Mouse (Mus musculus) heart, embryonic 11.5 days (tissue): ENCODE data around the gene Klhl33. TPM values are rescaled to one million over a fixed set of nuclear protein-coding genes. Genes with fewer than 3 reads are reported as not detected.
A peak's percentile ranks its signal among the peaks of the same experiment; 100 is the strongest.
"Not testable (repeated sequence)": the region's sequence is repeated elsewhere in the genome, so short reads cannot be mapped to it uniquely, and the experiment has no call there.

Experiments used
- ATAC-seq: fragments of 200-750 bp; cut with Nextera tagmentation; replicated peaks from 2 replicates; pipeline ENCODE4 v1.8.0; 2017; ENCODE audit warnings: moderate library complexity; ENCODE audit not compliant: insufficient number of reproducible peaks, low FRiP score, low TSS enrichment
- H3K27ac ChIP-seq: fragments of 300-500 bp; sonication (generic); 2 replicates; pipeline ENCODE4 v1.5.1; 2014; ENCODE audit warnings: mild to moderate bottlenecking, low read depth, low read length
- H3K27me3 ChIP-seq: fragments of 300-500 bp; sonication (generic); 2 replicates; pipeline ENCODE4 v1.6.1; 2014; ENCODE audit warnings: mild to moderate bottlenecking, low read length, mixed read lengths; ENCODE audit not compliant: control insufficient read depth, insufficient read depth
- H3K36me3 ChIP-seq: fragments of 300-500 bp; sonication (generic); 2 replicates; pipeline ENCODE4 v1.6.1; 2014; ENCODE audit warnings: mild to moderate bottlenecking, low read length, moderate library complexity, mixed read lengths; ENCODE audit not compliant: control insufficient read depth, insufficient read depth
- H3K4me1 ChIP-seq: fragments of 300-500 bp; sonication (generic); 2 replicates; pipeline ENCODE4 v1.6.1; 2014; ENCODE audit warnings: low read length; ENCODE audit not compliant: control insufficient read depth, insufficient read depth
- H3K4me2 ChIP-seq: fragments of 300-500 bp; sonication (generic); 2 replicates; pipeline ENCODE4 v1.6.1; 2014; ENCODE audit warnings: mild to moderate bottlenecking, moderate library complexity
- H3K4me3 ChIP-seq: fragments of 300-500 bp; sonication (generic); 2 replicates; pipeline ENCODE4 v1.5.1; 2014; ENCODE audit warnings: low read depth, low read length
- H3K9ac ChIP-seq: fragments of 300-500 bp; sonication (generic); 2 replicates; pipeline ENCODE4 v1.6.1; 2014; ENCODE audit warnings: mild to moderate bottlenecking, low read depth, low read length, moderate library complexity
- H3K9me3 ChIP-seq: fragments of 300-500 bp; sonication (generic); replicated peaks from 2 replicates; pipeline ENCODE4 v1.6.1; 2016; ENCODE audit warnings: low read length; ENCODE audit not compliant: control insufficient read depth
- WGBS: fragments of 180-500 bp; shearing (Covaris S2); extraction: QIAGEN DNeasy Blood & Tissue Kit; methylation state at CpG from one replicate; pipeline ENCODE4 v1.1.7; 2014; ENCODE audit not compliant: insufficient replicate concordance; 5-methylcytosine and 5-hydroxymethylcytosine counted together
- polyA plus RNA-seq: library from polyadenylated mRNA; unstranded; fragments of >200 nt; fragmentation: Nextera tagmentation; extraction: Ambion mirVana; gene quantifications from 2 replicates; pipeline ENCODE4 v1.2.1, GENCODE M21; 2014

Gene Klhl33
- polyA plus RNA-seq, 1 experiment from 2014 or later: 0.11 TPM

DNA sequence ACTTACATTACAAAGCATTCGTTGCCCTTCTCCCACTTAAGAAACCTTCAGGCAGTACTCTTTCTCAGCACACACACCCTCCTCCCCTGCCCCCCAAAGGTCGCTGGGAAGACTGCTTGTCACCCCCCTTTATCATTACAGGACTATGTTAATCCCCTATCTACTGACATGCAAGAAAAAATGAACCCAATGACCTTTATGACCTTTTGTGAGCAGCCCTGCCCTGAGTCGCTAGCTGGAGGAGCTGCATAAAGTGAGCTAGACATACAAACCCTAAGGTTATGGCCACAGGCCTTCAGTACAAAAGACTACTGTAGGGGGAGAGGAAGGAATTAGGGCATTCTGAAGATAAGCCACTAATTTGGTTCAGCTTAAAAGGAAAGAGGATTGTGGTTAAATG is 14.0 kb upstream of the Klhl33 start:
- WGBS: 51% methylated on average over 3 of the region's 3 CpGs

DNA sequence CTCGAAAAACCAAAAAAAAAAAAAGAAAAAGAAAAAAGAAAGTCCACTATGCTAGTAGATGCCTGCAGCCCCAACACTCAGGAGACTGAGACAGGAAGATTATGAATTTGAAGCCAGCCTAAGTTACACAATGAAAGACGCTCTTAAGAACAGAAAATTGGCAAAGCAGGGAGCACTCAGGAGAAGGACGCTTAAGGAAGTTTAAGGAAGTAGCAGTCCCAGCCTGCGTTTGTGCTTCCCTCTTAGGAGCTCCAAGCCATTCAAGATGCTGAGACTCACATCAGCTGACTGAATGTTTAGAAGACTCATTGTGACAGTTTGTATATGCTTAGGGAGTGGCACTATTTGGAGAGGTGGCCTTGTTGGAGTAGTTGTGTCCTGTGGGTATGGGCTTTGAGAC is 10.8 kb upstream of the Klhl33 start:
- H3K36me3 ChIP-seq: no peaks in the 10 kb centered on the region
- no peaks in the 10 kb centered on the region for H3K9me3 ChIP-seq
- H3K4me2 ChIP-seq: no peak overlapping the region
- WGBS: 69% methylated on average over 4 of the region's 4 CpGs
- H3K27ac ChIP-seq: no peak overlapping the region
- ATAC-seq: no peak
- 0 out of 2 replicates have a peak, but pooled peaks cover 4% of the 10 kb centered on the region for H3K4me1 ChIP-seq
- H3K4me3 ChIP-seq: no peak overlapping the region
- H3K27me3 ChIP-seq: no peaks in the 10 kb centered on the region
- H3K9ac ChIP-seq: no peak overlapping the region

More for the DNA sequence above, 14.0 kb upstream of the Klhl33 start:
- Histone ChIP-seq H3K4me2 (no peak overlapping the region), H3K4me3 (no peak overlapping the region), H3K27ac (no peak overlapping the region), H3K9ac (no peak overlapping the region), H3K27me3 (no peaks in the 10 kb centered on the region), H3K9me3 (no peaks in the 10 kb centered on the region), H3K36me3 (peaks cover 15% of the 10 kb centered on the region), H3K4me1 (no peaks in the 10 kb centered on the region)
- no peak for ATAC-seq

GRCm38 (mm10) chr14:50905327-50905726 is 8.0 kb upstream of the Klhl33 start:
- H3K4me1 ChIP-seq, ATAC-seq, H3K27me3 ChIP-seq, H3K4me2 ChIP-seq, H3K9ac ChIP-seq, H3K9me3 ChIP-seq, H3K4me3 ChIP-seq, H3K36me3 ChIP-seq, H3K27ac ChIP-seq: not testable (repeated sequence)

- no peak for ATAC-seq
- H3K36me3 ChIP-seq: no peaks in the 10 kb centered on the region
Measured at GRCm38 (mm10) chr14:50904828-50905129, 7.5 kb upstream of the Klhl33 start.

DNA sequence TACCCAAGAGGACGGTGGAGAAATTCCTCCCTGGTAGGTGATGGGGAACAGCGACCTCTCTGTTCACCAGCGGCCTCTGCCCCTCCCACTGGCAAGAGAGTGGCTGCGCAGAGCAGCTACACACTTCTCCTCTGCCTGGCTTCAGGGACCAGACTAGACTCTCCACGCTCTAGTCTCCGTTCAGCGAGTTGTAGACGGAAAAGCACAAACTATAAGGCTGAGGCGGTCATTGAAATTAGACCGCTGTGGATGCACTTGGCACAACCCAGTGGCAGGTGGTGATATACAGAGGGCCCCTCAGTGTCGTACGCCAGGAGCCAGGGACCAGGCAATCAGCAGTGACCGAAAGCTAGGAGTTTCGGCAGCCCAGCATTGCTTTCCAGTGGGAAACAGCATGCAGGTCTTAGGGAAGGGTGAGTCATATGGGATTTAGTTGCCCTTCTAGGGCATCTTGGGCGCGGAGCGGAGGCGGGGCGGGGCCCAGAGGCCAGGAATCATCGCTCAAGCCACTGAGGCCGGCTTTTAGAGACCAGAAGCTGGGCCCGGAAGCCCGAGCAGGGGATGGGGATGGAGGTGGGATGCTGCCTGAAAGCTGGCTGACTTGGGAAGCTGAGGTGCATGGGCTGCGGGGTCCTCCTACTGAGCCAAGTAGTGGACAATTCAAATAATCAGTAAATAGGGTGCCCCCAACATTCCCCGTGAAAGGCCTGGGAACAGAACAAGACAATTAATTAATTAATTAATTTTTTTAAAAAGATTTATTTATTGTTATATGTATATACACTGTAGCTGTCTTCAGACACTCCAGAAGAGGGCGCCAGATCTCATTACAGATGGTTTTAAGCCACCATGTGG is 6.9 kb upstream of the Klhl33 start:
- Histone ChIP-seq H3K36me3 (no peaks in the 10 kb centered on the region), H3K4me1 (0 out of 2 replicates have a peak, but pooled peaks cover 4% of the 10 kb centered on the region), H3K4me3 (peak overlapping the region; percentile 48), H3K27ac (no peak overlapping the region), H3K9me3 (no peaks in the 10 kb centered on the region), H3K27me3 (no peaks in the 10 kb centered on the region), H3K4me2 (peak overlapping the region; percentile 82), H3K9ac (peak overlapping the region; percentile 64)
- 4% methylated on average over 26 of the region's 26 CpGs for WGBS
- ATAC-seq: peak; percentile 63

More at GRCm38 (mm10) chr14:50904828-50905129, 7.5 kb upstream of the Klhl33 start:
- no peak overlapping the region for H3K9ac ChIP-seq
- H3K4me1 ChIP-seq: 0 out of 2 replicates have a peak, but pooled peaks cover 4% of the 10 kb centered on the region
- 85% methylated on average over 4 of the region's 4 CpGs for WGBS
- H3K9me3 ChIP-seq: no peaks in the 10 kb centered on the region
- no peak overlapping the region for H3K27ac ChIP-seq
- H3K27me3 ChIP-seq: no peaks in the 10 kb centered on the region
- no peak overlapping the region for H3K4me2 ChIP-seq
- H3K4me3 ChIP-seq: no peak overlapping the region

GRCm38 (mm10) chr14:50897992-50898391 is 685 bp upstream of the Klhl33 start:
- not testable (repeated sequence) for H3K4me3 ChIP-seq, H3K9ac ChIP-seq, ATAC-seq, H3K27ac ChIP-seq, H3K36me3 ChIP-seq, H3K4me1 ChIP-seq, H3K27me3 ChIP-seq, H3K4me2 ChIP-seq, H3K9me3 ChIP-seq
- 88% methylated on average over 2 of the region's 2 CpGs for WGBS

DNA sequence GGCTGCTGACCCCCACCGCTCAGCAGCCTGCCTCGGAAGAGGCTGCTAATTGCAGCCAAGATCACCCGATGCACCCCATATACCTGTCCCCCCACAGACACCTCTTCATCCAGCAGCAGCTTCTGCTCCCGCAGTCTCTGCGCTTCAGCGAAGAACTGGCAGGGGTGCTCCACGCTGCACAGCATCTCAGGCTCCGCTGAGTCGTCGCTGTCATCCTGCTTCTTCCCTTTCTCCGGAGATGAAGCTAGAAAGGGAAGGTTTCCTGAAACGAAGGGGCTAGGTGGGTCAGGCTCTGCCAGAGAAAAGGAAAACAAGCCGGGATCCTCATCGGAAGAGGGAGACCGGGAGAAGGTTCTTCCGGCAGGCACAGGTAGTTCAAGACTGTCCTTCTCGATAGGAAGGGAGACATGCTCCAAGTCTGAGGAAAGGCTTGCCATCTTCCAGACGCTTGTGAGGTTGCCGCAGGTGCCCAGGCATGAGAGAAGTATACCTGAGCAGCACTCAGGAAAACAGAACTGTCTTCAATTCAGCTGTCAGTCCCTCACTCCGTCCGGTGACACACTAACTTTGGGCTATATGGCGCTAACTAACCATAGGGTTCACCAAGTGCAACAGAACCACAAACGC is 447 bp downstream of the Klhl33 start:
- no peaks in the 10 kb centered on the region for H3K36me3 ChIP-seq
- H3K4me1 ChIP-seq: 0 out of 2 replicates have a peak, but pooled peaks cover 9% of the 10 kb centered on the region
- H3K27me3 ChIP-seq: peaks cover 3% of the 10 kb centered on the region; the same call in 1 of the 2 replicates
- peak overlapping the region; percentile 48 for H3K4me3 ChIP-seq
- peak overlapping the region; percentile 92 for H3K4me2 ChIP-seq
- WGBS: 18% methylated on average over 23 of the region's 23 CpGs
- H3K9me3 ChIP-seq: no peaks in the 10 kb centered on the region
- peak overlapping the region; percentile 63 for H3K9ac ChIP-seq
- no peak overlapping the region for H3K27ac ChIP-seq
- no peak for ATAC-seq

DNA sequence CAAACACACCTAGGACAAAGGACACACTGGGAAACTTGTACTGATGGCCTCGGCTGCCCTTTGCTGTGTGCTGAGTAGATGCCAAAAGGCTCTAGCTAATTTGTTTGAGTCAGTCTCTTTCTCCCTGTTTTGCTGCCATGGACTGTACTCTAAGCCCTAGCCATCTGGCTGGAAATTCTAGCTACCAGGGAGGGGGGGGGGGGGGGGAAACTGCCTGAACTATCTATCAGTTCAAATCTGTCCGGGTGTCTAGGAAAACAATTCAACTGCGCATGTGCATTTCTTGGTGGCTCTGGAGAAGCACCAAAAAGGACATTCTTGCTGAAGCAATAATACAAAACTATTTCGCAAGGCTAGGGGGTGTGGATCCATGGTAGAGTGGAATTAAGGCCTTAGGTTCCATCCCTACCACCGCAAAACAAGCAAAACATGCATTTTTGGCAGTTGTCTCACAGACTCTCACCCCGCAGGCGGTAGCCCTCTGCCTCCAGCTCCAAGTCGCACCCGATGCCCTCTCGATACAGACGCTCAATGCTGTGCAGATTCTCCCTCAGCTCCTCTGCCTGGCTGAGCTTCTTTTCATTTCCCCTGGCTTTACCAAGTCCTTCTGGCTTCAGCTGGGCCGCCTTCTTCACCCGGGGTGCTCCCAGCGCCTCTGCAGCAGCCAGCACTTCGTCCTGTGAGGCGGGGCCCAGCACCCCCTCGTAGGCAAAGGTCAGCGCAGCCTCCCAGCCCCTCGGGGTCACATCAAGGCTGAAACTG is 1.1 kb downstream of the Klhl33 start:
- Histone ChIP-seq H3K27ac (no peak overlapping the region), H3K4me3 (peak overlapping the region; percentile 48), H3K36me3 (no peaks in the 10 kb centered on the region), H3K4me2 (peak overlapping the region; percentile 92), H3K4me1 (0 out of 2 replicates have a peak, but pooled peaks cover 9% of the 10 kb centered on the region), H3K9ac (peak overlapping the region; percentile 63), H3K27me3 (peaks cover 3% of the 10 kb centered on the region; the same call in 1 of the 2 replicates), H3K9me3 (no peaks in the 10 kb centered on the region)
- WGBS: 16% methylated on average over 19 of the region's 19 CpGs
- no peak for ATAC-seq
